Mouse (Mus musculus) left cerebral cortex, postnatal 10 days (tissue): ENCODE results near the gene Gm20772. TPM values are rescaled to one million over a fixed set of nuclear protein-coding genes. Genes with fewer than 3 reads are reported as not detected.
"Not testable (repeated sequence)": the region's sequence is repeated elsewhere in the genome, so short reads cannot be mapped to it uniquely, and the experiment has no call there.

Source experiments
- DNase-seq, 2 experiments: peaks; one replicate each; pipeline ENCODE4 v3.0.0; 2021 to 2022; ENCODE audit warnings: low spot score in 2 of 2, mixed read lengths in 1 of 2; ENCODE audit errors: extremely low spot score in 1 of 2
- intact Hi-C: fragments of 180-260 bp; cut with DNase I; formaldehyde crosslinking; loops from one replicate; pipeline ENCODE4 v1.15.1; 2025
- total RNA-seq, 2 experiments: library from RNA; stranded (reverse); gene quantifications; 2 replicates each; pipeline ENCODE4 v1.2.3; 2021

Gm20772 gene
- not detected for total RNA-seq

DNA sequence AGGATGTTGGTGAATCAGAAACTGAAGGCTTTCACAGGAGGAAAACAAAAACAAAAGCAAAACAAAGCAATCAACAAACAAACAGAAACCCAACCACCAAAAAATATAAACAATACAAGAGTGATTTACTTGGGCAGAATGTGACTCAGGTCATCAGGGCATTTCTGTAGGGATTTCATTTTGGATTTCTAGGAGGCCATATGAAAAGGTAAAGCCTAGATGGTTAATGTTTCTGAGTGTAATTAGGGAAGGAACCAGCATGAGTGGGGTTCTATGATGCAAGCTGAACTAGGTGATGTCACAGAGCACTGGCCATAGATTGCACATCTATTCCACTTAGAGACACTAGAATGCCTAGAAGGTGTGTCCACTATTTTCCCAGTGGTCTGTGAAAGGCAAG, at the start of gene Gm20772, which contains the start of gene Gm20831:
TSS of gene Gm20772 (plus strand) at position 301 of the 400 bp plus-strand sequence.
TSS of gene Gm20831 (plus strand) at position 301 of the 400 bp plus-strand sequence.
- DNase-seq, intact Hi-C loops: not testable (repeated sequence)

DNA sequence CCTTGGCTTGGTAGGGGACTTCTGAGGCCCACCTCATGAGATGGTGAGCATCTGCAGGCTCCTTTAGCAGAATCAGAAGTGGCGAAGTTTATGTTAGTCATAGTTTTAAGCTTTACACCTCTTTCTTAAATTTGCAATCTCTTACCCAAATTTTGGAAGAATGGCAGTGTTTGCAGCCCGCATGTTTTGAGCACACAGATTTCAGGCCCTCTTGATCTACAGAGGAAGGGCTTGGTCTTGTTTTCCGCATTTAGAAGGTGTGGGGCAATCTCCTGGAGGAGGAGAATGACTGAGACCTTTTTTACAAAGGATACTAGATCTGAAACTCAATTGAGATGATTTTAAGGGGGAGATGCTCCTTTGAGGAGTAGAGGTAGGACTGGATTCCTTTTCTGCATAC, 28.4 kb upstream of the Gm20772 start, which contains the start of gene Gm21904:
TSS of gene Gm21904 (minus strand) at position 101 of the 400 bp plus-strand sequence.
- DNase-seq, intact Hi-C loops: not testable (repeated sequence)

Other genes with a start within 250 kb of the Gm20772 start
- not detected for gene Gm21904, start 28.5 kb upstream of the Gm20772 start, total RNA-seq
- not detected for gene Gm20831, start within 50 bp of the Gm20772 start, total RNA-seq
- gene Srsy, start 62.6 kb downstream of the Gm20772 start, total RNA-seq = not detected
- gene Gm21764, start 187.1 kb downstream of the Gm20772 start, total RNA-seq = not detected
- gene Ssty1, start 214.4 kb downstream of the Gm20772 start, total RNA-seq = not detected